Mouse (Mus musculus): ENCODE measurements around the gene C530025M09Rik. TPM values are rescaled to one million over a fixed set of nuclear protein-coding genes. Genes with fewer than 3 reads are reported as not detected.

C530025M09Rik gene
- total RNA-seq, 2 experiments from 2014 or later, result not detected

DNA sequence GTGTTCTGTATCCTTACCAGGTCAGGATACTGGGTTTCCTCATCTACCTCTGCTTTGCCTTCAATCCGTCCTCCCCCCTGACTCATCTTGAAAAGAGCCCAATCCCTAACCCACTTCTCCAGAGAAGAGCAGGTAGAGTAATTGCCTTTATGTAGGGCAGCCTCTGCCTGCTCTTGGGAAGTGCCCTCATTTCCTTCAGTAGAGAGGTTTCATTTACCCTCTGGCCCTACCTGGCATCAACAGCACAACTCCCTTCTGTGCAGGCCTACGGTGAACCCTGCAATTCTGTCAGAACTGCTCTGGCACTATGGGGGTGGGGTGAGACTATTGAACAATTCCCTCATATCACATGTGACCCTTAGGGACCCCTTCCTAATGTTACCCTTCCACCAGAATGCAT is 18.1 kb downstream of the C530025M09Rik start:
- intact Hi-C loops (cut with DNase I; ENCODE audit: low total_unique reads), result no loop called here

DNA sequence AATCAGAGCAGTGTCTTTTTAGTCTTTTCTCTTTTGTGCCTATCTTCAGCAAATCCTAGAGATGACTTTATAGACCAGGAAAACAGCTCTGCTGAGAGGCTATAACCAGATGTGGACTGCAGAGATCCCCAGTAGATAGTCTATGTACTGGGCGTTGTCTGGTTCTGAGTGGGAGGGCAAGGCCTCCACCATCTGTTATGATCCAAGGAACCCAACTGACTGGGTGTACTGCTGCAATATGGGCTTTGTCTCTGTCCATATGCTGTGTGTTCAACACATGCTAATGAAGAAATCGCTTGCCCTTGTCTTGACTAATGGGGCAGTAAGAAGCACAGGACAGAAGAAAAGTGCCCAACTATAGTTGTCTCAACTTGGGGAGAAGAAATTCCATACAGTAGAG is 25.8 kb downstream of the C530025M09Rik start:
- intact Hi-C loops (cut with DNase I; ENCODE audit: low total_unique reads), result no loop called here

More for the DNA sequence above, 18.1 kb downstream of the C530025M09Rik start:
- no peak for DNase-seq

DNA sequence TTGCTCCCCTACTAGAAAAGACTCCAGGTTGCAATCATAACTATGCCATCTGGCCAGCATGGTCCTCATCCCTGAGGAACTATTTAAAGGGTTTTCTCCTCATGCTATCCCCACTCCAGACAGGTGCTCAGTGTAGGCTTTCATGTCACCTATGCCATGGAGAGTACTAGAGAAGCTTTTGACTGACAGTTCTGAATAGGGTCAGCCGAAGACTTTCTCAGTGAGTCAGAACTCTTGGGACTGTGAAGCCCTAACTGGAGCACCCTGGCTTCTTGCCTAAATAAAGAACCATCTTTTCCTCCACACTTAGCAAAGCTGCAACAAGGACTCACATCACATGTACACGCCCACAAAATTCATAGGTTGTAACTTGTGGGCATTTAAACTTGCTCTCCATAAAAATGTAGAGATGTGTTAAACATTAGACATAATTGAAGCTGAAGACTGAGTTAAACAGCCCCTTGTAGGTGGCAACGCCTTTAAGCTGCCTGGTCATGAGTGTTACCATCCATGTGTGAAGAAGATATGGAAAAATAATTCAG is 26.3 kb downstream of the C530025M09Rik start:
- intact Hi-C loops (cut with DNase I; ENCODE audit: low total_unique reads), result no loop called here

More for the DNA sequence above, 25.8 kb downstream of the C530025M09Rik start:
- no peak for DNase-seq

DNA sequence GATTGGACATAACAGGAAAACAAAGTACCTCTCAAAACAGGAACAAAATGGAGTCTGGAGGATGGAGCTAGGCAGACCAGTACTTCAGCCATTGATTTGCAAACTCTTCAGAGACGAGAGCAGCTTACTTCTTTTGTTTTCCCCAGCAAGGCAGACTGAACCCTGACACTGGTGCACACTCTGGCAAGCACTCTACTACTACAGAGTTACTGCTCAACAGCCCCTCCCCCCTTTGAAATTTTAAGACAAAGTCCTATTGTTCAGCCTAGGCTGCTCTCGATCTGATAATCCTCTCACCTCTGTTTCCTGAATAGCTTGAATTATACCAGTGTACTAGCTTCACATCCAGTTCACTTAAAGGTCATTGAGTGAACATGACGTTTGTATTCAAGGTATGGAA is 32.4 kb downstream of the C530025M09Rik start:
- intact Hi-C loops (cut with DNase I; ENCODE audit: low total_unique reads), result no loop called here
- DNase-seq, result no peak

More for the DNA sequence above, 26.3 kb downstream of the C530025M09Rik start:
- no peak for DNase-seq

Other genes starting within 250 kb of the C530025M09Rik start
- under 1 TPM in 1 of 2 experiments, not detected in 1; 0.12 TPM for gene Syndig1, start 2.0 kb downstream of the C530025M09Rik start, total RNA-seq (2021)

All from gastrocnemius, postnatal 14 days (tissue).